Mouse (Mus musculus): ENCODE measurements at regions not wholly inside any gene's neighbourhood (a gene's known extent, or its start where the extent isn't known, plus 50 kb on each side); places are given as distances from the start of the nearest gene placed in this dataset.
A peak's percentile ranks its signal among the peaks of the same experiment; 100 is the strongest.

DNA sequence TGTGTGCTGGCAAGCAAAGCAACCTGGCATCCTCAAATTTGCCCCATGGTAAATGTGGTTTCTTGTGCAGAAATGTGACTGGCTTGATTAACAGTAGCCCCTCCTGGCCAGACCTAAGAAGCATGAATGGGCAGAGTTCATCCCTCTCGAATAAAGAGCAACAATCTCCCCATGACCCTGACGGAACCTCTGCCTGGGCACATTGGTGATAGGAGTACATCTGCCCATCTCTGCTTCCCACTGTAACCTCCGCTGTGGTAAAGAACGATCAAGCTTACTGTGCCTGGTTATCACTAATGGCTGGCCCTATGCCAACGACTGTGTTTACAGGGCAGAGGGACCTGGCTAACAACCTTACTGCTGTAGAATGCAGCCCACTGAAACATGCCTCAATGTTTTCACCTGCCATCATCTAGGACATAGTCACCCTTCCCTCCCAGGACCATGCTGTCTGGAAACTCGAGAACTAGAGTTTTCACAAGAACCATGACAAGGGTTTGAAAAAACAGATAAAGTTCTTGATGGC is 69.6 kb upstream of the Tspan2 start:
- DNase-seq: no peak

DNA sequence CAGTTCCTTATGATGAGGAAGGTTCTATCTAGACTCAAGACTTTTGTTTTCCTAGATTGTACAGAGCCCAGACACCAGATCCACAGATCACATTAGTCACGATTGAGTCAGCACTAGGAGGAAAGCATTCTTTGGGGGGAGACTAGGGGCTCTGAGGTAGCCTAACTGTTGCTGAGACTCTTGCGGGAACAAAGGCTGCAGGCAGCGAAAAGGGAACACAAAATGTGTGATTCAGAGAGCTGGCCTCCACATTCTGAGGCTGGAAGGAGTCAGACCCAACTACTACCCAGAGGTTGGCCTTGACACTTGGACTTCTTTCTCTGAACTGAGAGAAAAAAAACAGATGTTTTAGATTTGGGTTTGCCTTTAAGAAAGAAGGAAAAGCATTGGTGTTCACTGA is 66.5 kb upstream of the Tspan2 start:
- DNase-seq: no peak

DNA sequence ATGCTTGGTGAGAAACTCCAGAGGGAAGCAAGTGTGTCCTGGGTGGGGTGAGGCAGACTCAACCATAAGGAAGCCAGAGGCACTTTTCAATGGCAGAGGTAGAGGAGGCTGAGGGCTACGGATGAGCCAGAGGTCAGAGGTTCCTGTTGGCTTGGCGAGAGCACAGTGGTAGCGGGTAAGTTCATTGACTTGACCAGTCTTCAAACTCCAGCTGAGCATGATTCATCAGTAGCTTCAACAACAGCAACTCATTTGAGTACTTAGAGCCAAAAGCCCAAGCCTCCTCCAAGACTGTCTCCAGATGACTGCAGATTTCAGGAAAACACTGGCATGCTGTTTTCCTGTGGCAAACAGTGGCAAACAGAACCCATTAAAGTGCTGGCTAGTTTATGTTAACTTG is 65.8 kb upstream of the Tspan2 start:
- no peak for DNase-seq

DNA sequence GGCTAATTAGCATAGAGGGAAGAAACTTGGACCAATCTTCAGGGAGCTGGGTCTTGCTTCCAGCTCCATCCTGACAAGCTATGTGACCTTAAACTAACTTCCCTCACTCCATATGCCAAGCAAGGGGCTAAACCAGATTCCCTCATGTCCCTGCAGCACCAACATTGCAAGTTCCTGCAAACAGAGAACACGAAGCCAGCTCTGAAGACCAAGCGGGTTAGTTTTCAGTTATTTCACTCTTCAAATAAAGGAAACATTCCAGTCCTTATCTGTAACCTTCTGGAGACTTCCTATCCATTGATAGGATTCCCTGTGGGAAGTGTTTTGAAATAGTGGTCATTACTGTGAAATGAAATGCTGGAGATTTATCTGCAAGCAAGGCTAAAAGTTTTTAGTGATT is 64.4 kb upstream of the Tspan2 start:
- DNase-seq: no peak

DNA sequence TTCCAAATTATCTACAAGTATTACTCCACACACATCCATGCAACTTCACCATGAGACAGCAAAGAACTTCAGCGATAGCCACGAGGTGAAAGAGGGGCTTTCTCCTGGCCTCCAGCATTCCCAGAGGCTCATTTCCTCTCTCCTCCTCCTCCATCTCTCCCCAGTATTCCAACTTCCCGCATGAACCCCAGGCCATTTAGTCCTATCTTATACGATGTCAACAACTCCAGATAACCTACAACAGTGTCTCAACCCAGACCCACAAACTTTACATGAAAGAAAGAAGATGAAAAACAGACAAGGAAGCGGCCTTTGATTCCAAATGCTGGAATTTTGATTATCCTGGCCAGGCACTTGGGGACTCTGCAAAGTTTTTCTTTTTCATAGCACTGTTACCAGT is 63.8 kb upstream of the Tspan2 start:
- DNase-seq: no peak

DNA sequence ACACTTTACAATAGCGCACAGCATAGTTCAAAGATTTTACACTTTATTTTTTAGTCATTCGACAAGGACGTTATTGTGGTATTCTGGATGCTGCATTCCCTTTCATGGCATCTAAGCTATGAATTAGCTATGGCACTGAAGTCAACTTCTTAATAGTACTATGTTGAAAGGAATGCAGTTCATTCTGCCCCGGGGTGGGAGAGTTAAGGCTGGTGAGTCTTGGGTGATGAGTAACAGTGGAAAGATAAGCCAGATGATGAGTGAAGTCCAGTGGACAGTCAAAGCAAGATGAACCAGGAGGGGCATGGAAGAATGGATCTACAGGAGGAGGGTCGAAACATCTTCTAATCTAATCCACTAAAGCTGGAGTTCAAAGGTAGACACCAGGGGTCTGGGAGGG is 63.4 kb upstream of the Tspan2 start:
- DNase-seq: no peak

DNA sequence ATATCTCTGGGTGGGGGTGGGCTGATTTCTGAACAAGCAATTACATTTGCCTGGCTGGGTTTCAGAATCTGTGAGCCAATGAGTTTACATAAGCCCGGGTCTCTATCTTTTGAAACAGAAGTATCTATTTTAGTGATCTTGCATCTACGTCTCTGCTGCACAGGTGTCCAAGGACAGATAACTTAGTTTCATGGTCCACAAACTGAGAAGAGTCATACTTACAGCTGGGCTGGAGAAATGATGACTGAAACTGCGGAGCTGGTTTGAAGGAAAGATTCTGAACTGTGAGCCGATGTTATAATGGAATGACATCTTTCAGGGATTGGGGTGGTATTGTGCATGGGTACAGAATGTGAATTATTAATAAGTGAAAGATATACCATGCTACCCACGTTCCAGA is 60.8 kb upstream of the Tspan2 start:
- no peak for DNase-seq

DNA sequence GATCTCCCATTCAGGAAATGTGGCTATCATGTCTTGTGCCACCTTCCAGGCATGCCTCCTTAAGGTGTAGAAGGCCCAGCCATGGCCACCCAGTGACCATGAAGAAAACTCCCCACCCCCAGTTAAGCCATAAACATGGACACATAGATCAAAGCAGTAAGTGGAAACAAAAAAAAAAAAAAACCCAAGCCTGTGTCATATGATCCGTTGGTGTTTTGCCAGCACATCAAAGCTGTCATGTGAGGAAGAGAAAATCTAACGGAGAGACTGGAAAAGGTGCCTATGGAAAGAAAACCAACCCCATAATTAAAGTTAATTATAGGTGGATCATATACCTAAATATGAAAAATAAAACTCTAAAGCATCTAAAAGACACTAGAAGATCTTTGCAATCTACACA is 60.3 kb upstream of the Tspan2 start:
- DNase-seq: no peak

DNA sequence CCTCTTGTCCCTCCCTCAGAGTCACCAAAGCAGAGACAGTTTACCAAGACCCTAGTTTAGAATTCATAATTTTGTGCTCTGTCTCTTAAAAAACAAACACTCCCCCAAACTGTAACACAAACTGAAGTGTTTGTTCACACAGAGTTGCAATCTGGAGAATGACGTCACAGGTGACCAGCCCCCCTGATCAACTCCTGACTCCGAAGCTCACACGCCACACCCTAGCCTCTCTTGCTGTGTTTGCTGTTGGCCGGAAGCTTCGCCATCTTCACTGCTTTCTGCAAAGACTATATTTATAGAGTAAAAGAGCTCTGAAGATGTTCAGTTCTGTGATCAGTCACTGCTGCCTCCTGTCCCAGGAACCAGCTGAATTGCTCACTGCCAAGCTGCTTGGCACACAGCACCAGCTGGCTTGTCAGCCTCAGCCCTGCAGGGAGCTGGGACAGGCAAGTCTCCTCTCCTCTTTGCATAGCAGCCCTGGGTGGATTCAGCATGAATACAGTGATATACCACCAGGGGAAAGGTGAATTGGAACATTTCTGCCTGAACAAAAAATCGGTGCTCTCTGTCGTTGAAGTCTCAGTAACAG is 57.3 kb upstream of the Tspan2 start:
- DNase-seq: peak; percentile 63 to 70

DNA sequence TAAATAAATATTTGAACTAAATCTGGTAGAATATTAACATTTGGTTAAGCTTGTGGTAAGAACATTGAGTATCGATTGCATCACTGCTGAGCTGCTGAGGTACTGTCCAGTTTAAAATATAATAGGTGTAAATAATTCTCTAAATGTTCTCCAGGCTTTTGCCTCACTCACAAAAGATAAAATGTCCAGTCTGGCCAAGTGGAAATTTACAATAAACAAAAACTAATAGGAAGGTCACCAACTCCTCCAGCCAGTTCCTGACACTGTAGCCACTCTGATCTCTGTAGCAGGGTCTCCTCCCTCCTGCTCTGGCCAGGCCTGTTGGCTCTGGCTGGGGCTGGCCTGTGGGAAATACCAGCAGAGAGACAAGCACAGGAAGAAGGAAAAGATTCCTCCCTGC is 55.8 kb upstream of the Tspan2 start:
- DNase-seq: no peak

DNA sequence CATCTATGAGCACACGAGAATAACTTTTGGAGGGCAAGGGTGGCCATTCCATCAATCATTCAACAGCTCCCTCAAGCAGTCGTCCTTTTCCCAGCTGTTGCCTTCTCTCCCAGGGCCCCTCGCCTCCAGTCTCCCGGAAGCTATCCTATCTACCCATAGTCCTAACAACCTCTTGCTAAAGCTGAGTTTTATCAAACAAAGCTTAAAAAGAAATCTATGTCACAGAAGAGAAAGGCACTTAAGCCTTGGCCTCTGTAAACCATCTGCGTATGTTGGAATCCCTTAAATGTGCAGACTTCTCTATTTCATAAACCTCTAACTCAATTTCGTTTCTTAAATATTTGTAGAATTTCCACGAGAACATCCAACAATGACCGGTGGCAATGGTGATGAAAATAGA is 51.9 kb upstream of the Tspan2 start:
- no peak for DNase-seq

DNA sequence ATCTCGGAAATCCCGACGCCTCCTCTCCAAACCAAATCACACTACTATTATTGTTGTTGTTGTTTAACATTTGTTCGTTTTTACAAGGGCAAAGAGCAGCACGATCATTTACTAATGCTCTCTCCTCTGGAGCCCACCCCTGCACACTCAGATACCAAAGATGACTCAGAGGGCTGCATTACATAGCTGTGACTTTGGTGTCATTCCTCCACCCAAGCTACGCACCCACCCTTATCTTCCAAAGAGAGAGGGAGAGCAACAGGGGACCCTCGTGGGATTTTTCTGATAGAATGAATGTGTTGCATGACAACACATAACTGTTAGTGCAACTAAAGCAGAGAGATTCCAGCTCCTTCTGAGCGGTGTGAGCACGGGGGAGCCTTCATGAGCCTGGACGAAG is 50.8 kb upstream of the Tspan2 start:
- DNase-seq: no peak
